Mouse (Mus musculus) megakaryocyte, embryonic 14.5 days (primary cell): ENCODE data around the gene Mrm3.

Source experiments
- FLI1 ChIP-seq: IDR thresholded peaks from 2 replicates; pipeline ENCODE4 v1.6.1; 2012; ENCODE audit warnings: low read length, inconsistent platforms, mixed read lengths
- GATA1 ChIP-seq: IDR thresholded peaks from 3 replicates; pipeline ENCODE4 v1.6.1; 2012; ENCODE audit warnings: mixed read lengths, low read length, inconsistent platforms, borderline replicate concordance

DNA sequence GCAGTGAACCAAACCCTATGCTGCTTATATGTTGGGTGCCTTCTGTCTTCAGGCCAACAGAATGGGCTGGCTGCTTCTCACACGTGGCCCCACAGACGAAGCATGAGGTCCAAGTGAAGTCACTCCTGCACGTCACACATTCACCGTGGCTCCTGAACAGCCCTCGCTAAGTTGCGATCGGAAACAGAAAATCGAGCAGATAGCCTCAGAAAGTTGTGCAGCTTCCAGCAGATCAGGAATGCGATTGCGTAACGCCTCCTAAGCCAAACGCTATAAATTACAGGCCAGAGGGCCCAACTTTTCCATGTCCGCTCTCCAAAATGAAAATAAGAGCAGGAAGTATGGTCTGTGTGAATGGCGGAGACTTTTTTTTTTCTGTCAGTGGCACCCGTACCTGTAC lies 48.9 kb downstream of the Mrm3 start:
- TF ChIP-seq GATA1 = no peak
- TF ChIP-seq FLI1 = no peak
